Mouse (Mus musculus) left cerebral cortex, postnatal 14 days (tissue): Measurements from ENCODE around the gene Loxl1. TPM values are rescaled to one million over a fixed set of nuclear protein-coding genes. Genes with fewer than 3 reads are reported as not detected.

Experiments used
- DNase-seq, 2 experiments: peaks; one replicate each; pipeline ENCODE4 v3.0.0; 2021 to 2022; ENCODE audit warnings: low spot score in 2 of 2, mixed read lengths in 1 of 2
- intact Hi-C: fragments of 180-260 bp; cut with DNase I; formaldehyde crosslinking; loops from one replicate; pipeline ENCODE4 v1.15.1; 2025
- long read RNA-seq, 2 experiments: library from polyadenylated mRNA; stranded (forward); transcript quantifications; one replicate each; pipeline ENCODE4 v2.0.0; 2021
- total RNA-seq, 2 experiments: library from RNA; stranded (reverse); gene quantifications; 2 replicates each; pipeline ENCODE4 v1.2.3; 2021

The Loxl1 gene
- total RNA-seq: 1 to 10 TPM; 3.4 to 3.8 TPM
- long read RNA-seq, experiment 1, partial matches to known transcripts: 0 of 4 reads
- long read RNA-seq, experiment 1, other reads (novel, unspliced or antisense): 0 of 4 reads
- long read RNA-seq, experiment 2: 0 reads

DNA sequence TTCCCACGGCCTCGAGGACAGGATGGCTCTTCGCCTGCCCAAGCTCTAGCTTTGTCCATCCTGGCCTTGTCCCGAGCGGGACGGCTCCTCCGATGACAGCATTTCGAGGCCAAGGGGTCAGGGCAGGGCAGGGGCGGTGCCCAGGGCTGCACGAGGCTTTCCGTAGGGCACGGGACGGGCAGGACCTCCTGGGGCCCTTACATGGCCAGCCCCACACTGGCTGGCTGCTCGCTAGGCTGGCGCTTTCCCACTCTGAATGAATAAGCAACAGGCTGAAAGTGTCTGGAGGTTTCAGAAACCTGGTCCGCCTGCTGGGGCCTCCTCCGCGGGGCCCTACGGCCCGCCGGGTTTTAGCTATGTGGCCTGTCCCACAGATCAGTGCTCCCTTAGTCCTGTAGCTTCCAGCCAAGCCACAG is at the start of gene Loxl1:
Loxl1 (minus strand) TSS at position 243 of the 416 bp plus-strand sequence.
- intact Hi-C loops: no loop called here
- peak in 1 of 2 experiments; percentile 39 for DNase-seq

DNA sequence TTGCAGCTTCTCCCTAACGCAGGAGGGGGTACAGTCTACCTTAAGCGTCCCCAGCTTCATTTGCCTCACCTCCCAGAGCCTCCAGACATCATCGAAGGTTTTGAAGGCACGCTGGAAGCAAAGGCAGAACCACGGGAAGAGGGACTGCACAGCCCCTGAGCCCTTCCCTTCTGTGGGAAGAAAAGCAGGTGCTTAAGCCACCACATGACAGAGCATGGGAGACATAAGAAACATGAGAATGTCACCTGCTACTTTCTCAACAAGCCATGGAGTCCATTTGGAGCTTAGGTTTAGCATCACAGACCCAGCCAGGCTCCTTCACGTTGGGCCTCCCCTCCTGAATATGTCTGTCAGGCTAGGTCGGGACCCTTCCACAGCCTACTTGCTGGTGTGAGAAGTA is 49.0 kb upstream of the Loxl1 start:
- no peak for DNase-seq
- intact Hi-C loops: no loop called here

DNA sequence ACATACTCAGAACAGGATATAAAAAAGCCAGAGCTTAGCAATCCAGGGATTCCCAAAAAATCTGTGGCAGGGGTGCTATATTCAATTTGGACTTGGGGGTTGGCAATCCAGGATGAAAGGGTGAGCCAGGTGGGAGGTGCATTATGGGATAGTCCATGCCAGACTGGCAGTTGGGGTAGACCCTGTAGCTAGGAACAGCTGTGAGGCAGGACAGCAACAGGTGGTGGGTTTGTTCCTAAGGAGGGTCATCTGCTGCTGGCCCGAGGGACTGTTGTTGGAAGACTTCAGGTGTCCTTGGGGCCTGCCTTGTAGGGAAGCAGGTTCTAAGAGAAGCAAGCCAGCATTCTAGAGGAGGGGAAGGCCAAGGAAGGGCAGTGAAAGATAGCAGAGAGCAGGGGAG is 48.4 kb upstream of the Loxl1 start:
- intact Hi-C loops: no loop called here
- no peak for DNase-seq

DNA sequence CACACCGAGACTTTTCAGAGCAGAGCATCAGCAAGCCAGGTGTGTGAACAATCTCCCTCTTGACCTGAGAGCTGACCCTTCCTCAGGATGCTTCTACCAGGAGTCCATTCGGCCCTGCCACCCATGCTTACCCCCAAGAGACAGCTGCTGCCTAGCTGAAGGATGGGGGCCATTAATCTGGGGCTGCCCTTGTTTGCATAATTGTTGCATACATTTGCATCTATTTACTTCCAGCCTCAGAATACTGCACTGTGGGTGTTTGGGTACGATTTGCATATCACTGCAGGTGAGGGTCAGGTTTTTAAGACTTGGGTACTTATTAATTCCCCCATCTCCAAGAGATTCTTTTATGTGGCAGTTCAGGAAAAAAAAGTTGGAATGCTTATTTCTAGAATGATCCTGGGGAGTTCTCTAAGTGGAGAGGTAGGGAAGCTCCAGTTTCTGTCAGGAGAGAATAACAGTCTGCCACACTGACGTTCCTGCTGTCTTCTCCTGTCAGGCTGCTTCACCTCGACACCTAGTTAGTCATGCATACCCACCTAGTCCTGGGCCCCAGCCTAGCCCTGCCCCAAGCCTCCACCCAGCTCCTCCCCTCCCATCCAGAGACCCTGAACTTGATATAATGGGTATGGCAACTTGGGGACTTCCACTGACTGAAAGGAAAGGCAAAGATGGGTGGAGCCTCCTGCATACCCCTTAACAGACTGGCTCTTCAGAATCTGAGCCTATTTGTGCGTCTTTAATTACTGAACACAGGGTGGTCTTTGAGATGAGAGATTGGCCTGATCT is 42.5 kb upstream of the Loxl1 start:
- intact Hi-C loops: no loop called here
- DNase-seq: no peak

DNA sequence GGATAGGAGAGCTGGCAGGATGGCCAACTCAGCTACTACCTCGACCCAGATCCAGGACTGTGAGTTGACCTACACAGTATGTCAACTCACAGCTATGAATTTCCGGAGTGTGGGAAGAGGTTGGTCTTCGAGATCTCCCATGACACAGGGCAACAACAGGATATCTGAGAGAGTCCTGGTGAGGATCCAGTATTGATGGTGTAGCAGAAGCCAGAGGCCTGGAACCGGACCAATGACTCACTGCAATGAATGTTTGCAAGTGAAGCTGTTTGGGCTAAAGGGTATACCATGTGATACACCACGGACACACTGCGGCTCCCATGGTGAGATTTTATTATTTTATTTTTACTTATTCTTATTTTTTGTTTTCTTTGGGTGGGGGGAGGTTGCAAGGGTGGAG is 41.7 kb upstream of the Loxl1 start:
- intact Hi-C loops: no loop called here
- DNase-seq: no peak

DNA sequence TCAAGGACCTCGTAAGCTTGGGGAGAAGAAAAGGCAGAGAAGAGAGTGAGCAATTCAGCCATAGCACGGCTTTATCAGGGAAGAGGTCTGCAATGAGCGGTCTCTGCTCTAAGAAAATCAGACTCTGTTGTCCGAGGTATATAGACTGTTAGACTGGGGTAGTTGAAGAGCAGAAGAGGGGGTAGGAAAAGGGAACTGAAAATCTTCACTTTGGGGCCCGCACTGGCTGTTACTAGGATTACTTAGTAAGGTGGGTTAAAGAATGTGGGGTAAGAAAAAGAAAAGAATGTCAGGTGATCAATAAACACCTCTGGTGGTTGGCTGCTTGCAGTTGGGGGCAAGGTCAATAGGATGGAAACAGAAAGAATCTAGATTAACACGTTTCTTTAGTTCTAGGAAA is 40.2 kb upstream of the Loxl1 start:
- intact Hi-C loops: no loop called here
- no peak for DNase-seq

DNA sequence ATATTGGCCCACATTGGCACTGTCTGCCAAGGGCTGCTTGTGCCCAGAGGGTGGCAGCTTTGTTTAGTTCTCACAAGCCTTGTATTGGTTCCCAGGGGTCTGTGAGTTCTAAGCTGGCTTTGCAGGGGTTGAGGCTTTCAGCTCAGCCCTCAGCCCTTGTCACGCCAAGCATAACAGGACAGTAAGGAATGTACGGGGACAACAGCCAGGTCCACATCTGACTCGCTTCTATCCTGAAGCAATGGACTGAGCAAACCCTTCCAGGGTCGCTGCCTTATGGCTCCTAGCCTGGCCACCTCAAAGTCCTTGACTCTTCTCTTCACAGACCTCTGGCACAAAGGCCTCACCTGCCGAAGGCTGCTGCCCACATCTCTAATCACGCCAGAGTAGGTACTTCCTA is 34.8 kb upstream of the Loxl1 start:
- no peak for DNase-seq
- intact Hi-C loops: no loop called here

DNA sequence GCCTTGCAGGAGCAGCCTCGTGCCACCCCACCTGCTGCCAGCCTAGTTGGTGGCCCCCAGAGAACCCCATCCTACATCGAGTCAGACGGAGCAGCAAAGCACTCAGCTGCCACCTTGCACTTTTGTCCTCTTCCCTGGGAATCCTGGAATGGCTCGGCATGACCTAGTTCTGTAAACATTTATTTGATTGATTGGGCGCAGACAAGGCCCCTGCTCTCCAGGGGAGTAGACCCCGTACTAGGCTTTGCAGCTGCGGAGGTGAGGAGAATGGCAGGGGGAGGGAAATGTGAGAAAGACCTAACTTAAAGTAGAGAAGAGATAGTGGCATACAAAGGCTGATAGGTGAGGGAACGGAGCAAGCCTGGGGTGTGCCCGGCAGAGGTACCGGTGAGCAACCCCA is 33.5 kb upstream of the Loxl1 start:
- intact Hi-C loops: no loop called here
- no peak for DNase-seq

DNA sequence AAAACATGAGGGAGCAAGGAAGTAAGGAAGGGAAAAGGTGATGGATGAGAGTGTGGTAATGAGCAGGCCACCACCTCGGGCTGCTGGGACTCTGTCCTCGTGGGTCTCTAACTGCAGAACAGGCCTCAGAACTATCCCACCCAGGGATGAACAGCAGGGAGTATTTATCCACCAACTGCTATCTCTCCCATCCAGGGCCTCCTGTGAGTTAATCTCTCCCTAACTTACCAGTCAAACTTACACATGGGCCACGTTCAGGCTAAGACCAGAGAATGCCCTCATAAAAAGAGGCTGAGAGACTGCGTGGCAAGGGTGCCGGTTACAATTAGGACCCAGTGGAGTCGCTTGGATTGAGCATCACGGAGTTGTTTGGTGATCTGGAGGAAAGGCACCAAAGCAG is 33.0 kb upstream of the Loxl1 start:
- DNase-seq: no peak
- intact Hi-C loops: no loop called here

DNA sequence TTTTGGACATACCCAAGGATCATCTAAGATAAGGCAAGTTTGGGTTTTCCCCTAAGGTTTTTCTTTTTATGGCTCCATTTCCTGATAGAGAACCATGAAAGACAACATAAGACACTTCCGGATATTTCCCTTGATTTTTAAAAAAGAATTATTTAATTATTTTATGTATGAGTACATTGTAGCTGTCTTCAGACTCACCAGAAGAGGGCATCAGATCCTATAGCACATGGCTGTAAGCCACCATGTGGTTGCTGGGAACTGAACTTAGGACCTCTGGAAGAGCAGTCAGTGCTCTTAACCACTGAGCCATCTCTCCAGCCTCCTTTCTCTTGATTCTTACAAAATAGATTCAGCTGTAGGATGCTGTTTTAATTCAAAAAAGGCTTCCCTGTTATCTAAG is 28.8 kb upstream of the Loxl1 start:
- intact Hi-C loops: no loop called here

DNA sequence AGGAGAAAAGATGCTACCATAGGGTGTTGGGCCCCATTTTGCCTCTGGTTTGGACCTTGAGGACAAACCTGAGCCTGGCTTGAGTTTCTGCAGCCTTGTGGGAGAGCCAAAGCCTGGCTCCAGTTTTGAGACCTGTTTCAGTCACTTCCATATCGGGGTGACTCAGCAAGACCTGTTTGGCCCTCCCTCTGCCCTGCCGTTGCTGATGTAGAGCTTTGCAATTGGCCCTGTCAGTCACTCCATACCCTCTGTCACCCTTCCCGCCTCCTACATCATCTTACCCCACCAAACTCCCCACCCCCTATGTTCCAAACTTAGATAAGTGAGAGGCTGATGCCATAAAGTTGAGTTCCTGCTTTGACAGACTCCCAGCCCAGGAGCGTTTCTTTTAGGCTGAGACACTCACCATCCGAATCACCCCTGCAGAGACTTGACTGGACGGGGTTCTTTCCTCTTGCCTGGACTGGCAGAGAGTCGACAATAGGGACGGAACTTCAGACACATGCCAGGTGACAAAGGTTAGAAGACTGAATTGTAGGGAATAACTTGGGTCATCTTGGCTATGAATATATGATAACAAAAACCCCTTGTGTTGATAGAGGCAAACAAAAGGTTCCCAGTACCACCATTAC is 23.8 kb upstream of the Loxl1 start:
- intact Hi-C loops: no loop called here
- DNase-seq: no peak

More for the DNA sequence above, 28.8 kb upstream of the Loxl1 start:
- no peak for DNase-seq

DNA sequence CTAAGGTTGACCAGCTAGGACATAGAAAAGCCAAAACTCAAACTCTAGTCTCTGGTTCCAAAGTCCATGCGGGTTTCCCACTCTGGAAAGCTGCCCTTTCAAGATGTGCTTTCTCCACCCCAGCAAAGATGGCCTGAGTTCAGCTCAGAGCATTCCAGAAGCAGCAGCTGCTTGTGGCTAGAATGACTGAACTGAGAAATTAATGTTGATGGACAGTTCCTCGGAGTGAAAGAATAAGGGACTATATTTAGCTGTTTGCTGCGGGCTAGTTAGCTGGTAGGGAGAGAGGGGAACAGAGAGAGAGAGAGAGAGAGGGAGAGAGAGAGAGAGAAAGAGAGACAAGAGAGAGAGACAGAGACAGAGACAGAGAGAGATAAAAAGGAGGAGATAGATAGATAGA is 18.3 kb upstream of the Loxl1 start:
- intact Hi-C loops: loop anchor here (2.0 kb wide), 2 partner anchors 158 to 204 kb away; partner anchors contain the start of gene Insyn1
- no peak for DNase-seq

DNA sequence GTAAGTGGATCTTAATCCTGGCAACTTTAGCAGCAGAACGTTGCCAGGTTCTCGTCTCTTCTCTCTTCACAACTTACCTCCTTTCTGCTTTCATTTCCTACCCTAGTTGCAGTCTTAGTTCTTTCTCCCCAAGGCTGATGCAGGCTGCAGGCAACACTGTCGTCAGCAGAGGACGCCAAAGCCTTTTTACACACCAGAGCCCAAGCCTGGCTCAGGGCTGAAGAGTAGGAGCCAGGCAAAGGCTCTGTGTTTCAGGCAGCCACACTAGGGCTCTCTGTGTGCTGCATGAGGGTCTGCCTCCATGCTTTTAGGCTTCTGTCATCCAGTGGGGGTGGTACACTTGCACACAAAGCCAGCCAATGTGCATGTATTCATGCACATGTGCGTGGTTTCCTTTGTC is 17.3 kb upstream of the Loxl1 start:
- peak; percentile 80 to 83 for DNase-seq

DNA sequence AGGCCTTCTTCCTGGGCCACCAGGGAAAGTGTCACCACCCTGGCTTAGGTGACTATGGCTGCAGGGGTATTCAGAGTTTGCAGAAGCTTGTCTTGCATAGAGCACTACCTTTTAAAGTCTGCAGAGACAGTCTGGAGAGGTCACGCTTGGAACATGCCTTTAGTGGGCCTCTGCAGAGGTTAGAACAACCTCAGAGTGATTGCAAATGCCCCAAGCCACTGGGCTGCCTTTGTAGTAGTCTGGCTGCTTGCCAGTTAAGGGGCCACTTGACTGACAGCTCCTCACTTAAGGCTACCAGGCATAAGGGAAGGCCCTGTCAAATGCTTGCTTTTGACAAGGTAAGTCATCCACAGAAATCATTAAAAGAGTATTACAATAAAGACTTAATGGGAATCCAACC is 14.4 kb upstream of the Loxl1 start:
- no peak for DNase-seq
- intact Hi-C loops: loop anchor here (5.0 kb wide), 1 partner anchor 40 kb away; no protein-coding TSS in a partner anchor

More for the DNA sequence above, 17.3 kb upstream of the Loxl1 start:
- intact Hi-C loops: loop anchor here (2.0 kb wide), 2 partner anchors 159 to 205 kb away; partner anchors contain the start of gene Insyn1

DNA sequence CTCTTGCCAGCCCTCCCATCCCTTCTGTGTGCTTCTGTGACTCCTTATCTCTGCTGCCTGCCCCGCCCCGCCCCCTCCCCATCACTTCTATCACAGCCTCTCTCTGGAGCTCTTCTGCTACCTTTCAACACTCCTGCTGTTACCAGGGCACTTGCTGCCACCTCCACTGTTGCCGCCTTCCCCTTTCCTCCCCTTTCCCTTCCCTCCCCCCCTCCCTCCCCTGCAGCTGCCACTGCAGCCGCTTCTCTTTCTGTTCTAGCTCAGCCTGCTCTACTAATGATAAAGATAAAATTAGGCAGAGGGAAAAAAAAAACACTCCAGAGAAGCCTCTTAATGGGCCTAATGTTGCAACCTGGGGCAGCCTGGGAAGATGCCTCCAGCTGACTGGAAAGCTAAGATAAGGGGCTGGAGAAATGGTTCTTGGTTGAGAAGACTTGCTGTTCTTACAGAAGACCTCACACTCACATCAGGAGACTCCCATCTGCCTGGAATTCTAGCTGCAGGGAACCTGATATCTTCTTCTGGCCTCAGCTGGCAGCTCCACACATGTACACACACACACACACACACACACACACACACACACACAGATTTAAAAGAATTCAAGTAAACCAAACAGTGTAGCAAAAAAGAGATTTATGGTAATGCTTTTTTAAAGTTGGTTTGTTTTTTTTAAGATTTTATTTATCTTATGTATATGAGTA is 13.6 kb upstream of the Loxl1 start:
- DNase-seq: no peak
- intact Hi-C loops: loop anchor here (5.0 kb wide), 1 partner anchor 41 kb away; no protein-coding TSS in a partner anchor

DNA sequence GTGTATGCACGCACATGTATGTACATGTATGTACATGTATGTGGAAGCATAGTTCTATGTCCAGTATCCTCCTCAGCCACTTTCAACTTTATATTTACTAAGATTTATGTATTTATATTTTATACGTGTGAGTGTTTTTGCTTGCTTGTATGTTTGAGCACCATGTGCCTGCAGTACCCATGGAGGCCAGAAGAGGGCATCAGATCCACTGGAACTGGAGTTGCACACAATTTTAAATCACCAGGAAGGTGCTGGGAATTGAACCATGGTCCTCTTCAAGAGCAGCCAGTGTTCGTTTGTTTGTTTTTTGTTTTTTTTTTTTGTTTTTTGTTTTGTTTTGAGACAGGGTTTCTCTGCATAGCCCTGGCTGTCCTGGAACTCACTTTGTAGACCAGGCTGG is 8.7 kb upstream of the Loxl1 start:
- no peak for DNase-seq
- intact Hi-C loops: no loop called here

DNA sequence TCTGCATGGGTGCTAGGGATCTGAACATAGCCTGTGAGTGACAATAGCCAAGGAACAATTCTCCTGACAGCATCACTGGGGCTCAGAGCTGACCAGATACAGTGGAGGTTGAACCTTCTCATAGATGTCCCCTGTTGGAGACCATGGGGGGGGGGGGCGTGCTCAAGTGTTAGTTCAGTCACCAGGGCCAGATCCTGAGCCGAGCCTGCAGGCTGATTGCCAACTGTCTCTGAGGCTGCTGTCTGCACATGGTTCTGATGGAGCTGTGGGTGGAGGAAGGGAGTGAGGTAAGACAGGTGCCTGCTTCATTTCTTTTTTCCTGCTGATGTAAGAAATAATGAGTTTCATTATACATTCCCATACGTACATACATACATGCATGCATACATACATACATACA is 5.3 kb upstream of the Loxl1 start:
- intact Hi-C loops: no loop called here
- no peak for DNase-seq

DNA sequence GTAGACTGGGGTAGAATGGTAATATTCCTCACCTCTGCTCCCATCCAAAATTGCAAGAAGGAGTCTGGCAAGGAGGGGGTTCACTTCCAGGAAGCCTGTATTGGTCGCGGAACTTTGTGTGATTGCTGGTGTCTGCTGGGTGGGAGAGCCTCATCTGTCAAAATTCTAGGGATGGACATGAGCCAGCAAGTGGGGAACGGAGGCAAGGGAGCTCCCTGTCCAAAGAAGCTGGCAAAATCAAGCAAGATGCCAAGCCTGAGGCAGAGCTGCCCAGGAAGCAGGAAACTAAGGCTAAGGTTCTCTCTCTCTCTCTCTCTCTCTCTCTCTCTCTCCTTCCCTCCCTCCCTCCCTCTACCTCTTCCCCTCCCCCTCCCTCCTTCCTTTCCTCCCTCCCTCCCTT is 4.4 kb upstream of the Loxl1 start:
- intact Hi-C loops: no loop called here
- DNase-seq: no peak

DNA sequence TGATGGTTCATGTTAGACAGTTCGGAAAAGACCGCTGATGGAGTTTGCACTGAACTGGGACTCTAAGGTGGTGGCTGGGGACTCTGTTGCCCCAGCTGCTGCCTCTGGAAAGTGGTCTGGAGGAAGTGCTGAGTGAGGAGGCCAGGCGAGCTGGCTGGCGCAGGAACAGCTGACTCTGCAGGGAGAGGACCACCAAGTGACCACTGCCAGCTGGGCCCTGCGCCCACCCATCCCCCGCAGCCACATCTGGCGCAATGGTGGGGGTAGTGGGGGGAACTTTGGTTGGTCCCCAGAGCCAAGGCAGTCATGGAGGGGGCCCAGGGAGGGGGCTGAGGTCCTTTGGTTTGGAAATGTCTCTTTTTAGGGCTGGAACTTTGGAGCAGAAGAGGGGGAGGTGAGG is 3.8 kb upstream of the Loxl1 start:
- intact Hi-C loops: no loop called here
- no peak for DNase-seq

DNA sequence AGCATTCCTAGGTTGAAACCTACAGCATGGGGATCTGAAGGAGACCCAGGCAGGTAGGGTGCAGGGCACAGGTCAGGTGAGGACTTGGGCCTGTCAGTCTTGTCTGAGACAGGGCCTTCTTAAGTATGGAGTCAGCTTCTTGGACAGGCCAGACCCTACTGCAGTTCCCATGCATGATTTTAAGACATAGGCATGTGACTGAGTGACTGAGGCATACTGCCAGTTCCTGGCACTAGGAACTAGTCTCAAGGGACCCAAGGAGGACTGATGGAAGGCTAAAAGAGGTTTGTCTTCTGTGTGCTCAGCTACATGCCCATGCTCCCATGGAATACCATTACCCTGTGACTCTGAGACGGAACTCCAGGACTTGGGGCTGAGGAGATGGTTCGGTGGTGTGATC is 2.9 kb upstream of the Loxl1 start:
- DNase-seq: no peak
- intact Hi-C loops: no loop called here
